10 mouse cellular contexts compared by ENCODE assay signal in genomic region chr9:44096536-44096935, GRCm38 (mm10). TPM values are rescaled to one million over a fixed set of nuclear protein-coding genes. Genes with fewer than 3 reads are reported as not detected.
DNase-seq lines count a peak whose midpoint lies in the region; ATAC-seq and TF ChIP-seq lines count a peak whose summit lies in the region.
"Had no signal": no experiment of that assay in that cellular context is flagged by ENCODE, and none has a peak within 500 bp of the region (broad histone marks: within the 10 kb centered on the region; RNA-seq: fewer than 3 reads in every experiment).

No protein-coding gene starts in this region.

- H3K27ac ChIP-seq in heart, adult 2 months, result peak overlapping the region; percentile 76
- peak overlapping the region; percentile 89 for H3K27ac ChIP-seq in heart, embryonic 16.5 days (ENCODE audit: low read length)
- peak overlapping the region; percentile 57; the same call in 1 of the 2 replicates for H3K27ac ChIP-seq in midbrain, embryonic 14.5 days (replicated peaks; ENCODE audit: low read depth, low read length)
- H3K27ac ChIP-seq: limb, embryonic 13.5 days had no signal

- WGBS in heart, adult 2 months, result 45% methylated on average over 9 of the region's 9 CpGs
- 22% methylated on average over 9 of the region's 9 CpGs for WGBS in heart, embryonic 16.5 days
- WGBS in midbrain, embryonic 14.5 days, result 11% methylated on average over 9 of the region's 9 CpGs

- H3K4me2 ChIP-seq in heart, embryonic 16.5 days (ENCODE audit: low read depth, low read length), result no peak overlapping the region
- no peak overlapping the region for H3K4me2 ChIP-seq in midbrain, embryonic 14.5 days (ENCODE audit: low read length)
- H3K4me2 ChIP-seq: limb, embryonic 13.5 days had no signal

- ATAC-seq in heart, embryonic 16.5 days (replicated peaks; ENCODE audit: extremely low read depth, insufficient read depth, low FRiP score), result peak; percentile 67
- ATAC-seq in midbrain, embryonic 14.5 days (ENCODE audit: low FRiP score, low TSS enrichment), result no peak; the same call in 1 of the 2 replicates
- ATAC-seq in inflammation-experienced regulatory T-cells, adult 6 months, result no peak
- ATAC-seq in erythroid progenitor cell, adult 5-6 weeks (replicated peaks; ENCODE audit: low FRiP score, poor library complexity, severe bottlenecking), result no peak

- TF ChIP-seq EP300 in heart, adult 2 months (IDR thresholded peaks at IDR 0.05; ENCODE audit: insufficient read depth, low read depth, low read length), result peak; percentile 64; the same call in 1 of the 2 replicates

- no peak for TF ChIP-seq CTCF in heart, adult 2 months (IDR thresholded peaks at IDR 0.05)
- TF ChIP-seq CTCF in brain, embryonic 14.5 days (IDR thresholded peaks at IDR 0.05; ENCODE audit: borderline replicate concordance, extremely low read depth, insufficient read depth, insufficient read length), result no peak

- peak; percentile 29 to 48 for DNase-seq in heart, adult 2 months
- DNase-seq in heart, postnatal 25 days (ENCODE audit: low spot score), result no peak
- DNase-seq in brain, embryonic 14.5 days (ENCODE audit: low read depth), result peak; percentile 88
- DNase-seq in midbrain, embryonic 14.5 days, result peak; percentile 74
- DNase-seq in spleen, adult 18-20 months, result no peak

- no peaks in the 10 kb centered on the region for H3K27me3 ChIP-seq in heart, adult 2 months (ENCODE audit: control insufficient read depth, insufficient read depth, low read length)
- no peaks in the 10 kb centered on the region for H3K27me3 ChIP-seq in heart, embryonic 16.5 days (ENCODE audit: control insufficient read depth, insufficient read depth, low read length)
- no peaks in the 10 kb centered on the region for H3K27me3 ChIP-seq in midbrain, embryonic 14.5 days (ENCODE audit: control insufficient read depth, insufficient read depth, low read length)
- H3K27me3 ChIP-seq: limb, embryonic 13.5 days had no signal

- no peak overlapping the region for H3K9ac ChIP-seq in heart, adult 2 months (ENCODE audit: low read depth, low read length)
- no peak overlapping the region for H3K9ac ChIP-seq in heart, embryonic 16.5 days (ENCODE audit: low read length)
- no peak overlapping the region for H3K9ac ChIP-seq in midbrain, embryonic 14.5 days (replicated peaks; ENCODE audit: low read length)
- H3K9ac ChIP-seq: limb, embryonic 13.5 days had no signal

- peak; percentile 48 for TF ChIP-seq POLR2A in heart, adult 2 months (IDR thresholded peaks at IDR 0.05; ENCODE audit: insufficient read depth, low read depth, low read length)
- no peak for TF ChIP-seq POLR2A in brain, embryonic 14.5 days (IDR thresholded peaks at IDR 0.05; ENCODE audit: borderline replicate concordance, extremely low read depth, insufficient read depth, insufficient read length, poor library complexity, severe bottlenecking)

- H3K79me2 ChIP-seq in heart, adult 2 months (replicated peaks; ENCODE audit: control insufficient read depth, insufficient read depth, low read length), result no peaks in the 10 kb centered on the region

- H3K36me3 ChIP-seq in heart, adult 2 months (ENCODE audit: control insufficient read depth, insufficient read depth, low read length), result no peaks in the 10 kb centered on the region
- peaks cover 15% of the 10 kb centered on the region for H3K36me3 ChIP-seq in heart, embryonic 16.5 days (ENCODE audit: control insufficient read depth, insufficient read depth)
- no peaks in the 10 kb centered on the region for H3K36me3 ChIP-seq in midbrain, embryonic 14.5 days (ENCODE audit: control insufficient read depth, insufficient read depth, low read length)

- 0 out of 2 replicates have a peak, but pooled peaks cover 1% of the 10 kb centered on the region for H3K4me1 ChIP-seq in heart, adult 2 months (ENCODE audit: control insufficient read depth, insufficient read depth, low read length)
- peaks cover 11% of the 10 kb centered on the region for H3K4me1 ChIP-seq in heart, embryonic 16.5 days (ENCODE audit: control insufficient read depth, insufficient read depth, low read length)
- H3K4me1 ChIP-seq in midbrain, embryonic 14.5 days (ENCODE audit: control insufficient read depth, insufficient read depth, low read length), result 0 out of 2 replicates have a peak, but pooled peaks cover 7% of the 10 kb centered on the region
- H3K4me1 ChIP-seq: limb, embryonic 13.5 days had no signal

- no peak overlapping the region for H3K4me3 ChIP-seq in heart, adult 2 months
- H3K4me3 ChIP-seq in heart, embryonic 16.5 days (ENCODE audit: low read length), result no peak overlapping the region
- H3K4me3 ChIP-seq in midbrain, embryonic 14.5 days (replicated peaks; ENCODE audit: low read depth, low read length), result no peak overlapping the region
- H3K4me3 ChIP-seq: limb, embryonic 13.5 days had no signal

- no peaks in the 10 kb centered on the region for H3K9me3 ChIP-seq in heart, embryonic 16.5 days (replicated peaks; ENCODE audit: control insufficient read depth, low read length)
- H3K9me3 ChIP-seq in midbrain, embryonic 14.5 days (ENCODE audit: control insufficient read depth, low read length), result no peaks in the 10 kb centered on the region
- H3K9me3 ChIP-seq: G1E; limb, embryonic 13.5 days had no signal

- intact Hi-C loops in heart, adult 2 months (cut with DNase I), result no loop called here
- intact Hi-C loops in heart, postnatal 25 days (cut with DNase I), result no loop called here

RNA-seq across cellular contexts. Expression of gene Mfrp, which starts 5.0 kb away (rescaled TPM):
- under 1 TPM in 1 of 2 experiments, not detected in 1; 0.05 TPM for total RNA-seq in heart, adult 2 months (2021)
- 0.04 and 0.12 TPM in 2 replicates for polyA plus RNA-seq in heart, adult 2 months (2012; rRNA removed)
- total RNA-seq in heart, postnatal 25 days (2021), result not detected
- 1.8 and 3.8 TPM in 2 replicates for polyA plus RNA-seq in brain, embryonic 14.5 days (2012; rRNA removed)
- 0.12 TPM in 1 of 2 replicates, not detected in the other for polyA plus RNA-seq in heart, embryonic 16.5 days (2015; fragmentation: Nextera tagmentation; extraction: Ambion mirVana)
- 0.09 and 0.11 TPM in 2 replicates for polyA plus RNA-seq in midbrain, embryonic 14.5 days (2014; fragmentation: Nextera tagmentation; extraction: Ambion mirVana)
- polyA plus RNA-seq in inflammation-experienced regulatory T-cells, adult 6 months (2017; shearing (Covaris generic)), result not detected
- total RNA-seq in erythroid progenitor cell, adult 5-6 weeks (2015; ENCODE audit: low replicate concordance), result not detected in 2 replicates
- not detected in 2 replicates for total RNA-seq in erythroid progenitor cell, adult 5-6 weeks (2017; ENCODE audit: low replicate concordance)
- total RNA-seq: G1E had no signal
- polyA plus RNA-seq: G1E had no signal

RNA-seq across cellular contexts. Expression of gene C1qtnf5, which starts 10.5 kb away (rescaled TPM):
- 1 to 10 TPM; 4.8 to 7.6 TPM for total RNA-seq in heart, adult 2 months (2021)
- 9.4 and 13.8 TPM in 2 replicates for polyA plus RNA-seq in heart, adult 2 months (2012; rRNA removed)
- total RNA-seq in heart, postnatal 25 days (2021), result 10 to 100 TPM in 1 of 2 experiments, 1 to 10 TPM in 1; 9.7 to 10.9 TPM
- 5.2 and 6.8 TPM in 2 replicates for polyA plus RNA-seq in brain, embryonic 14.5 days (2012; rRNA removed)
- polyA plus RNA-seq in heart, embryonic 16.5 days (2015; fragmentation: Nextera tagmentation; extraction: Ambion mirVana), result 3.5 and 4.2 TPM in 2 replicates
- 3.7 and 4.0 TPM in 2 replicates for polyA plus RNA-seq in midbrain, embryonic 14.5 days (2014; fragmentation: Nextera tagmentation; extraction: Ambion mirVana)
- not detected for polyA plus RNA-seq in inflammation-experienced regulatory T-cells, adult 6 months (2017; shearing (Covaris generic))
- not detected in 2 replicates for total RNA-seq in erythroid progenitor cell, adult 5-6 weeks (2015; ENCODE audit: low replicate concordance)
- total RNA-seq in erythroid progenitor cell, adult 5-6 weeks (2017; ENCODE audit: low replicate concordance), result 1.4 TPM in 1 of 2 replicates, not detected in the other
- total RNA-seq: G1E had no signal

RNA-seq across cellular contexts. Expression of gene Gm49380, which starts 16.8 kb away (rescaled TPM):
- under 1 TPM; 0.21 to 0.23 TPM for total RNA-seq in heart, adult 2 months (2021)
- not detected in 2 replicates for polyA plus RNA-seq in heart, adult 2 months (2012; rRNA removed)
- total RNA-seq in heart, postnatal 25 days (2021), result under 1 TPM in 1 of 2 experiments, not detected in 1; 0.11 TPM
- polyA plus RNA-seq in brain, embryonic 14.5 days (2012; rRNA removed), result 0.06 and 0.29 TPM in 2 replicates
- polyA plus RNA-seq in heart, embryonic 16.5 days (2015; fragmentation: Nextera tagmentation; extraction: Ambion mirVana), result 0.07 and 0.20 TPM in 2 replicates
- 0.11 and 0.12 TPM in 2 replicates for polyA plus RNA-seq in midbrain, embryonic 14.5 days (2014; fragmentation: Nextera tagmentation; extraction: Ambion mirVana)
- polyA plus RNA-seq in inflammation-experienced regulatory T-cells, adult 6 months (2017; shearing (Covaris generic)), result not detected
- not detected in 2 replicates for total RNA-seq in erythroid progenitor cell, adult 5-6 weeks (2015; ENCODE audit: low replicate concordance)
- 1.4 TPM in 1 of 2 replicates, not detected in the other for total RNA-seq in erythroid progenitor cell, adult 5-6 weeks (2017; ENCODE audit: low replicate concordance)
- polyA plus RNA-seq: G1E had no signal

RNA-seq across cellular contexts. Expression of gene Rnf26, which starts 16.8 kb away (rescaled TPM):
- 1 to 10 TPM; 6.5 to 6.7 TPM for total RNA-seq in heart, adult 2 months (2021)
- 7.3 and 10.4 TPM in 2 replicates for polyA plus RNA-seq in heart, adult 2 months (2012; rRNA removed)
- total RNA-seq in heart, postnatal 25 days (2021), result 1 to 10 TPM; 7.7 to 8.1 TPM
- polyA plus RNA-seq in brain, embryonic 14.5 days (2012; rRNA removed), result 31.4 and 34.7 TPM in 2 replicates
- 31.7 and 36.6 TPM in 2 replicates for polyA plus RNA-seq in heart, embryonic 16.5 days (2015; fragmentation: Nextera tagmentation; extraction: Ambion mirVana)
- polyA plus RNA-seq in midbrain, embryonic 14.5 days (2014; fragmentation: Nextera tagmentation; extraction: Ambion mirVana), result 25.7 and 29.9 TPM in 2 replicates
- 1 to 10 TPM; 3.9 to 8.2 (median 6.0) TPM for polyA plus RNA-seq in inflammation-experienced regulatory T-cells, adult 6 months (2017; shearing (Covaris generic))
- 83.4 and 94.4 TPM in 2 replicates for total RNA-seq in erythroid progenitor cell, adult 5-6 weeks (2015; ENCODE audit: low replicate concordance)
- 43.9 and 53.3 TPM in 2 replicates for total RNA-seq in erythroid progenitor cell, adult 5-6 weeks (2017; ENCODE audit: low replicate concordance)

RNA-seq across cellular contexts. Expression of gene Usp2, which starts 29.7 kb away (rescaled TPM):
- total RNA-seq in heart, adult 2 months (2021), result 100 to 1,000 TPM in 1 of 2 experiments, 10 to 100 TPM in 1; 75.8 to 206 TPM
- 62.8 and 73.8 TPM in 2 replicates for polyA plus RNA-seq in heart, adult 2 months (2012; rRNA removed)
- 100 to 1,000 TPM in 1 of 2 experiments, 10 to 100 TPM in 1; 77.7 to 191 TPM for total RNA-seq in heart, postnatal 25 days (2021)
- 2.0 and 4.0 TPM in 2 replicates for polyA plus RNA-seq in brain, embryonic 14.5 days (2012; rRNA removed)
- polyA plus RNA-seq in heart, embryonic 16.5 days (2015; fragmentation: Nextera tagmentation; extraction: Ambion mirVana), result 77.5 and 89.6 TPM in 2 replicates
- 6.6 and 9.4 TPM in 2 replicates for polyA plus RNA-seq in midbrain, embryonic 14.5 days (2014; fragmentation: Nextera tagmentation; extraction: Ambion mirVana)
- polyA plus RNA-seq in inflammation-experienced regulatory T-cells, adult 6 months (2017; shearing (Covaris generic)), result 1 to 10 TPM in 2 of 3 experiments, under 1 TPM in 1; 0.53 to 5.0 (median 2.2) TPM
- not detected in 2 replicates for total RNA-seq in erythroid progenitor cell, adult 5-6 weeks (2015; ENCODE audit: low replicate concordance)
- total RNA-seq in erythroid progenitor cell, adult 5-6 weeks (2017; ENCODE audit: low replicate concordance), result 1.8 TPM in 1 of 2 replicates, not detected in the other

Comparison
In these comparisons a context has a peak if more than half of its experiments do, and no peak if none do; other contexts are left out.
1. DNase-seq: peak in heart, adult 2 months (2 of 2), brain, embryonic 14.5 days (single experiment) and midbrain, embryonic 14.5 days (single experiment); none in heart, postnatal 25 days (single experiment) and spleen, adult 18-20 months (0 of 2).
2. Peak in every context shown above with its lines, with median percentiles within 50 percentile points of each other: H3K27ac ChIP-seq.